Mouse (Mus musculus): Measurements from ENCODE around the gene Ube2q2.
"Not testable (repeated sequence)": the region's sequence is repeated elsewhere in the genome, so short reads cannot be mapped to it uniquely, and the experiment has no call there.

Ube2q2 gene

DNA sequence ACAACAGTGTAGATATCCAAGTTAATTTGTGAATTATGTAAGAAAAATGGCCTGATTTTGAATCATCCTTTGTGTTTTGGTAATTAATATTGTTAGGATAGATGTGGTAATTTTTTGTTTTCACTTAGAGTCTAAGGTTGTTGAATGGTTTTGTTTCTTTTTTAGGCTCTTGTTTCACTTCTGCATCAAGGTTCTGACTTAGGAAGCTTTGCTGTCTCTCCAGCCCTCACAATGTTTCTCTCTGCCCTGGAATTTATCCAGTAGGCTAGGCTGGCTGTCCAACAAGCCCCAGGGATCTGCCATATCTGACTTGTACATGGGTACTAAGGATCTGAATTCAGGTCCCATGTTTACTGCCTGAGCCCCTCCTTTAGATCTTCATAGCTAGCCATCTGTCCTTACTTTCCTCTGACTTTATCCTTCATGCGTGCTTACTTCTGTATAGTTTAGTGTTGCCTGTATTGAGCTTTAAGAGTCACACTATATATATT lies 23.6 kb downstream of the Ube2q2 start:
- no peak for DNase-seq (ENCODE audit: low read depth, low spot score)

DNA sequence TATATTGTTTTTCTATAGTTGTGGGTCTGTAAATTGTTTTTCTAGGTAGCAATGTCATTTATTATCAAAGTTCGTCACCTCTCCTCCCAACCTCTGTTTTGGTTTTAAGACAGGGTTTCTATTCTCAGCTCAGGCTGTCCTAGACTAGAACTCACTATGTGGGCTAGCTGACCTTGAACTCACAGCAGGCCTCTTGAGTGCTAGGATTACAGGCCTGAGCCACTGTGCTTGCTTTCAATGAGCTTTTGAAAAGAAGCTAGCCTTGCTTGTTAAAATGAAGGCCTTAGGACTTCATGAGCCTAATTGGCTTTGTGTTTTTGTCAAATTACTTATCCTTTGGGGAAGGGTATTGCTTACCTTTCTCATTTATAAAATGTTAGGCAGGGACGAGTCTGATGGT lies 25.6 kb downstream of the Ube2q2 start:
- no peak for DNase-seq (ENCODE audit: low read depth, low spot score)

DNA sequence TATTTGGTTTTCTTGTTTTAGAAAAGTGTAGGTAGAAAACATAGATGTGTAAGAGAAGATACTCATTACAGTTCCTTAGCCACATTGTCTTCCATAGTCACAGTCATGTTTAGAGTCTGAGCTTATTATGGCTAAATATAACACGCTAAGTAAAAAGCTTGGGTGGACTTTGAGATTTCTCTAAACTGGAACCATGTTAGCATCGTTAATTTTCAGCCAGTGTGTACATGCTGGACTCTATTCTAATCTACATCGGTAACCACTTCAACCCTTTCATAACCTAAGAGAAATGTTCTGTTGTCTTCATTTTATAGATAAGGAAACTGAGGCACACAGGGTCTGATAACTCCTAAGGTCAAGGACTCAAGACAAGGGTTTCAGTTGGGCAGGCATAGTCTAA lies 47.2 kb downstream of the Ube2q2 start:
- no peak for DNase-seq (ENCODE audit: low read depth, low spot score)

- DNase-seq (ENCODE audit: low read depth, low spot score) = no peak
Measured at GRCm38 (mm10) chr9:55198260-55198659, 49.6 kb downstream of the Ube2q2 start.

GRCm38 (mm10) chr9:55199348-55199747 lies 50.7 kb downstream of the Ube2q2 start:
- no peak for DNase-seq (ENCODE audit: low read depth, low spot score)

- no peak for DNase-seq (ENCODE audit: low read depth, low spot score)
Measured at GRCm38 (mm10) chr9:55208458-55208789, 59.8 kb downstream of the Ube2q2 start.

DNA sequence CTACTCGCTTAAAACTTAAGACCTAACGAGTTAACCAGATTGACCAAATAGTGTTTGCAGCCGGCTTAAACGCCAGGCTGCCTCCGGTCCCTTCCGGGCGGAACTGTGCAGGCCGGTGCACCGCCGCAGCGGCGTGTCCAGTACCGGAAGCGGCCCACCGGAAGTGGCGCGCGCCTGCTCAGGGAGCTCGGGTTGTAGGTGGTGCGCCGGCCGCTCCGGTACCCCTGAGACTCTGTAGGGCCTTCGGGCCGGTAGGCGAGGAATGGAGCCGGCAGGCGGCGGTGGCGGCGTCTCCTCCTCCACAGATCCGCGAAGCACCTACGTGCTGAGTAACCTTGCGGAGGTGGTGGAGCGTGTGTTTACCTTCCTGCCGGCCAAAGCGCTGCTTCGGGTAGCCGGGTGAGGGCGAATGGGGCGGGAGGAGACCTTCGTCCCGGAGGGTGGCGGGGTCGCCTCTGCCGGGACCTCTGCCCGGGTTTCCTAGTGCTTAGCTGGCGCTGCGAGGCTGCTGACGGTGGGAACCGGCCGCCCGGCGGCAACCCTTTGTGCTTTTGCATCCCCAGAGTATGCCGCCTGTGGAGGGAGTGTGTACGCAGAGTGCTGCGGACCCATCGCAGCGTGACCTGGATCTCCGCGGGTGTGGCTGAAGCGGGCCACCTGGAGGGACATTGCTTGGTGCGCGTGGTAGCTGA lies 60.3 kb downstream of the Ube2q2 start, which contains the start of gene Fbxo22:
Gene Fbxo22 (plus strand): TSS at position 136 of the 692 bp plus-strand sequence.
- DNase-seq (ENCODE audit: low read depth, low spot score) = peak; percentile 87

DNA sequence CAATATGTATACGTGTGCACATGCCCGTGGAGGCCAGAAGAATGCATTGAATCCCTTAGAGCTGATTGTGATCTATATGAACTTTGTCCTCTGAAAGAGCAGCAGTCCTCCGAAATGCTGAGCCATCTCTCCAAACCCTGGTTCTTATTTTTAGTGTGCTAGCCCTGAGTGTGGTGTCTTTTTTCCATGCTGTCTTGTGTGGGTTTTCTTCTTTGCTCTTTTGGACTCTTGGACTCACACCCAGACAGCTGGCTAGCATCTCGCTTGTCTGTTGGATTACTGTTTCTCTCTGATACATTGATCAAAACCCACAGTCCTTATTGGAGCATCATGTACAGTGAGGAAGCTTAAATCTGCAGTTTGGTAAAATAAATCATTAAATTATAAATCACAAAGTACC lies 63.0 kb downstream of the Ube2q2 start:
- DNase-seq (ENCODE audit: low read depth, low spot score) = no peak

DNA sequence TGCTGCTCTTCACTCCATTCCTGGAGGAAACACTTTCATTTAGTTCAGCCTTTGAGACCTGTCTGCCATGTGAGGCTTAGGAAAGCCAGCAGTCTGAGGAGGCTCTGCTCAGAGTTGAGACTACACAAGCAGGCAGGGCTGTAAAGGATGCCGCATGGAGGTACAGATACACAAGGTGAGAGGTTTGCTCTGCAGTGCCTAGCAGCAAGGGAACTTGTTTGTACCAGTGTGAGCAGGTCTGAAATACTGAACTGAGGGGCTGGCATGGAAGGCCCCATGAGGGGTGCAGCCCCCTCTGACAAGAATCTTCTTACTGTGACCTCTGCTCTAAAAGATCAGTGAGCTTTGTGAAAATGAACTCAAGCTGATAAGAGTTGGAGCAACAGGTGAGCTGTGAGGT lies 64.7 kb downstream of the Ube2q2 start:
- no peak for DNase-seq (ENCODE audit: low read depth, low spot score)

- DNase-seq (ENCODE audit: low read depth, low spot score) = no peak
Measured at GRCm38 (mm10) chr9:55215056-55215455, 66.4 kb downstream of the Ube2q2 start.

GRCm38 (mm10) chr9:55215648-55216047 lies 67.0 kb downstream of the Ube2q2 start:
- DNase-seq (ENCODE audit: low read depth, low spot score) = no peak

GRCm38 (mm10) chr9:55216078-55216477 lies 67.4 kb downstream of the Ube2q2 start:
- no peak for DNase-seq (ENCODE audit: low read depth, low spot score)

DNA sequence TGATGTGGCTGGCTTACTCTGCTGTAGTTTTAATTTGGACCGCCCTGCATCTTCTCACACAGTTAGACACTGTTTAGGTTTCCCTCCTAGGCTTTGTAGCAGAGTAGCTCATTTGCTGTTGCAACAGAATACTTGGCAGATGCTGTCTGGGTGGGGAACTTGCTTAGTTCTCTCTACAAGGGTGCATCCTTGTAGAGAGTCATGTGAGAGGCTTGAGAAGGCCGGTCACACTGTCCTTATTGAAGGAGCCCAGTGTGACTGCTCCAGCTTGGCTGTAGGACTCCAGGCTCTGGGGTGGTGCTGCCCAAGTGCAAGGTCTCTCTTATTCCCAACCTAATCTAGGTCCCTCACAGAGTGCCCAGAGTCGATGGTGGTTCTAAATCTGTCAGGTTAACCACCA lies 68.7 kb downstream of the Ube2q2 start:
- DNase-seq (ENCODE audit: low read depth, low spot score) = no peak

- DNase-seq (ENCODE audit: low read depth, low spot score) = no peak
Measured at GRCm38 (mm10) chr9:55225165-55225737, 76.6 kb downstream of the Ube2q2 start.

DNA sequence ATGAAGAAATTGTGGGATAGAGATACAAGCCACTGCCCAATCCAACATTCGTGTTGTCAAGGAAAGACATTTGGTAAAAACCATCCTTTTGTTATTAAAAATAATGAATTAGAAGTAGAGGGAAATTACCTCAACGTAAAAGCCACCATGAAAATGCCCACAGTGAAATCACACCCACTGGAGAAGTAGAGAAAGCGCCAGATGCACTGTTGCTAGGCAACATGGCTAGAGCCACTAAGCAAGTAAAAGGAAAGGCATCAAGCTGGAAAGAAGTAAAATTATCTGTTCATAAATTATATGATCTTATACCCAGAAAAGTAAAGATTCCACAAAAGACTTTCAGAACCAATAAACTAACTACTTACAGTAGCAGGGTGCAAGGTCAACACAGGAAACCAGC lies 77.6 kb downstream of the Ube2q2 start:
- no peak for DNase-seq (ENCODE audit: low read depth, low spot score)

DNA sequence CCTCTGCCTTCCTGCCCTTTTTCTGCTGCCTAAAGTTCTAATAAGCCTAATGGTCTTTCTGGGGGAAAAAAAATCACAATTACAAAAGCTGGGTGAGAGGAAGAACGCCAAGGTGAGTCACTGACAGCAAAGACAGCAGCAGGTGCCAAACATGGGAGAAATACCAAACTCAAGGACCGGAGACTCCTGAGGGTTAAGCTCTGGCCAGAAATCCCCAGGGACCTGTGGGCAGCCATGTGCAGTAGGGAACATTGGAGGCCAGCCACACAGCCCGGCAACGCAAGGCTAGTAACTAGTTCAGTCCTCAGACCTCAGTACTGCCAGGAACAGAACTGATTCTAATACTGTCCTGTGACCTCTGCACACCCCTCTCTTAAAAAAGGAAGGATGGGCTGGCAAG lies 79.5 kb downstream of the Ube2q2 start:
- DNase-seq (ENCODE audit: low read depth, low spot score) = no peak

- no peak for DNase-seq (ENCODE audit: low read depth, low spot score)
Measured at GRCm38 (mm10) chr9:55229010-55229409, 80.4 kb downstream of the Ube2q2 start.

- DNase-seq (ENCODE audit: low read depth, low spot score) = no peak
Measured at GRCm38 (mm10) chr9:55231544-55231943, 82.9 kb downstream of the Ube2q2 start.

GRCm38 (mm10) chr9:55232110-55232509 lies 83.5 kb downstream of the Ube2q2 start:
- no peak for DNase-seq (ENCODE audit: low read depth, low spot score)

DNA sequence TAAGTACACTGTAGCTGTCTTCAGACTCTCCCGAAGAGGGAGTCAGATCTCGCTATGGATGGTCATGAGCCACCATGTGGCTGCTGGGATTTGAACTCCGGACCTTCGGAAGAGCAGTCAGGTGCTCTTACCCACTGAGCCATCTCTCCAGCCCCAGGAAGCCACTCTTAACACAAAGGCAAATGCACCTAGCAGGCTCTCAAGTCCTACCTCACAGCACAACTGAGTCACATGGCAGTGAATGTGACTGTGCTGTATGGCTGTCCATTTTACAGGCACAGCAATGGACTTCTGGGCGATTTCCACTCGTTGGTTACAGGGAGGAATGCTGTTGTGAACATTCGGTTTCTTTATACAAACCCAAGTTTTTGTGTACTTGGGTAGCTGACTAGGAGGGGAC lies 83.9 kb downstream of the Ube2q2 start:
- DNase-seq (ENCODE audit: low read depth, low spot score) = no peak

DNA sequence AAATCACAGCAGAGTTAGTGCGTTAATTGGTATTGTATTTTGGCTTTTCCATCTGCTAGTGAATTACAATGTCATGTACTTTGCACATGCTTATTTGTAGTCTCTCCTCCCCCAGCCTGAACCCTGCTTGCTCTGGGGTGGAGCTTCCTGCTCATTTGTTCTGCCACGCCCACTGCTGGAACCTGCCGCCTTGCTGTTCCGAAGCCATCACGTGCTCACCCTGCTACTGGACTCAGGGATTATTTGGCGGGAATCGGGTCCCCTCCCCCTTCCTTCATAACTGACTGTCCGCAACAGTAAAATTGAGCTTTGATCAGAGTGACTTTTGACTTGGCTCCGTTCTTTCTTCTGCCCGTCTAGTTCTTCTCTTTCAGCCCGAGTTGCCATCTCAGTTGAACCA lies 84.4 kb downstream of the Ube2q2 start:
- not testable (repeated sequence) for DNase-seq (ENCODE audit: low read depth, low spot score)

- DNase-seq (ENCODE audit: low read depth, low spot score) = no peak
Measured at GRCm38 (mm10) chr9:55236235-55237165, 87.8 kb downstream of the Ube2q2 start.
